In the genomic region with DNA sequence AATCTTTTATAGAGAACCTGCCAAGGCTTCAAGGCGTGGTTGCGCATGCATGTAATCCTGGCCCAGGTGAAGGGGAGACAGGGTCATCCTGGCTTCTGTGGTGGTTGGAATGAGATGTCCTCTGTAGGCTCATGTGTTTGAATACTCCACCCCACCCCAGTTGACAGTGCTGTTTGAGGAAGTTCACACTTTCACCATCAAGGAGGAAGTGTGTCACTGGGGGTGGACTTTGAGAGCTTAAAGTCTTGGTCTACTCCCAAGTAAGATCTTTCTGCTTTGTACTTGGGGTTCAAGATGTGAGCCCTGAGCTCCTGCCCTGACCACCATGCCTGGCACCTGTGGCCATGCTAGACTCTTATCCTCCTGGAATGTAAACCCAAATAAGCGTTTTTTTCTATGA, we compare ENCODE assay signal across 22 mouse cellular contexts.
A peak's percentile ranks its signal among the peaks of the same experiment; 100 is the strongest.
DNase-seq lines count a peak whose midpoint lies in the region; ATAC-seq and TF ChIP-seq lines count a peak whose summit lies in the region.
"Had no signal": no experiment of that assay in that cellular context is flagged by ENCODE, and none has a peak within 500 bp of the region (broad histone marks: within the 10 kb centered on the region; RNA-seq: fewer than 3 reads in every experiment).

No protein-coding gene starts in this region.

- H3K9ac ChIP-seq in MEL (ENCODE audit: control insufficient read depth, low read depth, low read length, poor library complexity, severe bottlenecking): no peak overlapping the region
- H3K9ac ChIP-seq: embryonic facial prominence, embryonic 13.5 days; forebrain, embryonic 12.5 days; hindbrain, embryonic 13.5 days; midbrain, embryonic 12.5 days; neural tube, embryonic 13.5 days had no signal

- H3K4me1 ChIP-seq in MEL (ENCODE audit: control insufficient read depth in 1 of 2, insufficient read depth in 2 of 2, low read length in 2 of 2): no peaks in the 10 kb centered on the region
- H3K4me1 ChIP-seq: embryonic facial prominence, embryonic 13.5 days; forebrain, embryonic 12.5 days; hindbrain, embryonic 13.5 days; midbrain, embryonic 12.5 days; neural tube, embryonic 13.5 days had no signal

- H3K27me3 ChIP-seq in MEL (ENCODE audit: control insufficient read depth in 1 of 2, insufficient read depth in 2 of 2, low read length in 2 of 2): no peaks in the 10 kb centered on the region
- H3K27me3 ChIP-seq: embryonic facial prominence, embryonic 13.5 days; forebrain, embryonic 12.5 days; hindbrain, embryonic 13.5 days; midbrain, embryonic 12.5 days; neural tube, embryonic 13.5 days had no signal

- no peak overlapping the region for H3K27ac ChIP-seq in MEL (ENCODE audit: control insufficient read depth, low read depth, low read length)
- H3K27ac ChIP-seq: embryonic facial prominence, embryonic 13.5 days; forebrain, embryonic 12.5 days; hindbrain, embryonic 13.5 days; midbrain, embryonic 12.5 days; neural tube, embryonic 13.5 days had no signal

- no peak for TF ChIP-seq EP300 in MEL (IDR thresholded peaks at IDR 0.05; ENCODE audit: low read depth in 1 of 2, low read length in 2 of 2)

- H3K79me2 ChIP-seq in MEL (ENCODE audit: control insufficient read depth, insufficient read depth, low read length, poor library complexity): no peaks in the 10 kb centered on the region

- TF ChIP-seq CTCF in MEL (IDR thresholded peaks at IDR 0.05 in 2 of 3, conservative IDR thresholded peaks at IDR 0.05 in 1 of 3; ENCODE audit: control insufficient read depth in 1 of 3, insufficient read depth in 1 of 3, low read depth in 2 of 3, low read length in 3 of 3, poor library complexity in 1 of 3, severe bottlenecking in 1 of 3): no peak

- no peaks in the 10 kb centered on the region for H3K36me3 ChIP-seq in MEL (ENCODE audit: control insufficient read depth in 1 of 2, insufficient read depth in 2 of 2, low read length in 2 of 2)
- H3K36me3 ChIP-seq: embryonic facial prominence, embryonic 13.5 days; forebrain, embryonic 12.5 days; hindbrain, embryonic 13.5 days; midbrain, embryonic 12.5 days; neural tube, embryonic 13.5 days had no signal

- ATAC-seq in neutrophil, adult 5-6 weeks (ENCODE audit: extremely low read depth, insufficient number of reproducible peaks, low FRiP score, poor library complexity, severe bottlenecking): peak; percentile 90

- no peak for TF ChIP-seq RAD21 in MEL (IDR thresholded peaks at IDR 0.05; ENCODE audit: low read depth, low read length)

- H3K4me3 ChIP-seq in MEL (ENCODE audit: control insufficient read depth in 1 of 2, insufficient read depth in 1 of 2, low read depth in 2 of 2, low read length in 2 of 2): no peak overlapping the region
- H3K4me3 ChIP-seq: embryonic facial prominence, embryonic 13.5 days; erythroblast, embryonic 14.5 days; forebrain, embryonic 12.5 days; hindbrain, embryonic 13.5 days; midbrain, embryonic 12.5 days; neural tube, embryonic 13.5 days had no signal

- no peaks in the 10 kb centered on the region for H3K9me3 ChIP-seq in MEL (replicated peaks; ENCODE audit: insufficient read depth, low read length)
- H3K9me3 ChIP-seq: embryonic facial prominence, embryonic 13.5 days; forebrain, embryonic 12.5 days; hindbrain, embryonic 13.5 days; midbrain, embryonic 12.5 days; neural tube, embryonic 13.5 days had no signal

- peak; percentile 4 for DNase-seq in lung, postnatal 10 days
- no peak for DNase-seq in lung, postnatal 14 days
- peak; percentile 29 for DNase-seq in MEL (ENCODE audit: low read depth, low spot score)
- peak; percentile 18 for DNase-seq in lung, postnatal 25 days (ENCODE audit: low spot score)
- DNase-seq in thymus, postnatal 10 days (ENCODE audit: low spot score in 2 of 2): no peak
- DNase-seq in neural tube, embryonic 10.5 days (ENCODE audit: extremely low spot score, low spot score): no peak
- no peak for DNase-seq in adrenal gland, postnatal 36 days
- DNase-seq: adrenal gland, postnatal 14 days; cerebellum, adult 11 months; cerebellum, postnatal 14 days; embryo, embryonic 11 days; gastrocnemius, postnatal 36 days; kidney, adult 8-10 months; kidney, postnatal 14 days; thymus, adult 18-20 months had no signal

- no peak for TF ChIP-seq POLR2A in MEL (IDR thresholded peaks at IDR 0.05; ENCODE audit: control insufficient read depth in 1 of 2, insufficient read depth in 1 of 2, low read depth in 1 of 2, low read length in 2 of 2, poor library complexity in 1 of 2)

TF ChIP-seq in MEL, 35 proteins besides CTCF, POLR2A, EP300 and RAD21:
- no peak for TF ChIP-seq USF2 (IDR thresholded peaks at IDR 0.05; ENCODE audit: borderline replicate concordance in 1 of 2, insufficient read depth in 1 of 2, low read depth in 1 of 2, low read length in 2 of 2)
- no peak for TF ChIP-seq POLR2AphosphoS2 (IDR thresholded peaks at IDR 0.05; ENCODE audit: low read length)
- no peak for TF ChIP-seq ELF1 (IDR thresholded peaks at IDR 0.05; ENCODE audit: low read depth, low read length)
- no peak for TF ChIP-seq ZNF384 (IDR thresholded peaks at IDR 0.05; ENCODE audit: low read depth, low read length)
- no peak for TF ChIP-seq MAX (IDR thresholded peaks at IDR 0.05; ENCODE audit: low read length)

Comparison
In these comparisons a context has a peak if more than half of its experiments do, and no peak if none do; other contexts are left out.
1. DNase-seq: peak in lung, postnatal 10 days (single experiment), MEL (single experiment) and lung, postnatal 25 days (single experiment); none in lung, postnatal 14 days (single experiment), thymus, postnatal 10 days (0 of 2), neural tube, embryonic 10.5 days (single experiment) and adrenal gland, postnatal 36 days (0 of 2).